Mouse (Mus musculus) c-Kit-positive CD71-negative TER-119-negative erythroid progenitor cells, embryonic 14.5 days (primary cell): ENCODE data around the gene Sprtn.

Experiments
- DNase-seq: peaks from one replicate; pipeline ENCODE4 v3.0.0-alpha.2; 2013; ENCODE audit warnings: low read depth

The Sprtn gene

DNA sequence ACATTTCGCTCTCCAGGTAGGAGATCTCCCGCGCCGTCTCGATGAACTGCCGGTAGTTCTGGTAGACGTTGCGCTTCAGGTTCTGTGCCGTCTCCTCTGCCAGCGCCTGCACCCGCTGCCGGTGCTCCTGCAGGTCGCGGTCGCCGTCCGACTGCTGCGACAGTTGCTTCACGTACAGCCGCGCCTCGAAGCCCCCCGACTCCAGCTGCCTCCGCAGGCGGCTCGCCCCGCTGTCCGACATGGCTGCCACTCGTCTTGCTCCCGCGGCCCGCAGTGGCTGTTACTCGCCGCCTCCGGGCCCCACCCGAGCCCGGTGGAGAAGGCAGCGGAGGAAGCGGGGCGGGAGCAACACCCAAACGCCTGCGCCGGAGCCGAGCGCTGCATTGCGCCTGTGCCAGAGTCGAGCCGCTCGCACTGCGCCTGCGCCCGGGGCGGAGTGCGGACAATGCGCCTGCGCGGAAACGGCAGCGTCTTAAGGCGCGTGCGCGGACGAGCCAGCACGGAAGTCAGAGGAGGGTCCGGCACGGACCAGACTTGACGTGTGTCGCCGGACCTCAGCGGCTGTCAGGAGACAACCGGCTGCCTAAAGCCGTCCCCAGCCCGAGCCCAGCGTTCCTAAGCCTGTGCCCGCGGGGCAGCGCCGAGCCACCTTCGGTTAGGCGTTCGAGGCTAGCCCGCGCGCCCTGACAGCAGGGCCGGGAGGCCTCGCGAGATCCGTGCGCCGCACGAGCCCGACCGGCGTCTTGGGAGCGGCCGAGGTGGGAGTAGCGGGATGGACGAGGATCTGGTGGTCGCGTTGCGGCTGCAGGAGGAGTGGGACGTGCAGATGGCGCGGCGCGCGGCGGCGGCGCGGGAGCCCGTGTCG lies at the start of gene Sprtn, which contains the start of gene Exoc8:
Sprtn (plus strand) TSS at position 501 of the 865 bp plus-strand sequence.
Exoc8 (minus strand) TSS at position 320 of the 865 bp plus-strand sequence.
- DNase-seq = peak; percentile 90

DNA sequence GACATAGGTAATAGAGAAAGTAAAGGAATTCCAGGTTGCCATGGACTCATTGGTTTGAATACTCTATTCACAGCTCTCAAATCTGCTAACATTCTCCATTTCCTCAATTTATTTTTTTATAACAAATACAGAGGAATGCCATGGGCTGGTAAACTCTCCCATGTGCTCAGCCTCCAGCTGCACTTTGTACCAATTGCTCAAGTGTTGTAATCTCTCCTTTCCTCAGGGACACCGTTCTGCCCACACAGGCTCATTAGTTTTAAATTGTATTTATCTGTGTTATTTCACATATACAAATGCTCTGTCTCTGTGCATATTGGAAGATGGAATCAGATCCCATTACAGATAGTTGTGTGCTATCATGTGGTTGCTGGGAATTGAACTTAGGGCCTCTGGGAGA lies 44.2 kb upstream of the Sprtn start:
- DNase-seq = no peak

DNA sequence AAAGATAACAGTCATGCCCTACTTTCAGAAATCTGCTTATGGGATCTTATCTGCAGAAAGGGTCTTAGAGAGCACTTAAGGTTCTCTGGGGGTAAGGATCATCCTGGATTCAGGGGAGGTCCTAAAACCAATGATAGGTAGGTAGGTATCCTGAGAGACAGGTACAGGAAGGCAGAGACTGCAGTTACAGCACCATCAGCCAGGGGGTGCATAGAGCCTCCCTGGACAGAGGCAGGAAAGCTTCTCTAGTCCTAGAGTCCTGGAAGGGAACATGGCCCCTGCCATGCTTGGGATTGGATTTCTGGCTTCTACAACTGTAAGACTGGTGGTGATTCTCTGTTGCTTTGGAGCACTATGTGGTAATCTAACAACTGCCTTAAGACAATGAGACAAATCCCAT lies 38.2 kb upstream of the Sprtn start:
- DNase-seq = no peak

DNA sequence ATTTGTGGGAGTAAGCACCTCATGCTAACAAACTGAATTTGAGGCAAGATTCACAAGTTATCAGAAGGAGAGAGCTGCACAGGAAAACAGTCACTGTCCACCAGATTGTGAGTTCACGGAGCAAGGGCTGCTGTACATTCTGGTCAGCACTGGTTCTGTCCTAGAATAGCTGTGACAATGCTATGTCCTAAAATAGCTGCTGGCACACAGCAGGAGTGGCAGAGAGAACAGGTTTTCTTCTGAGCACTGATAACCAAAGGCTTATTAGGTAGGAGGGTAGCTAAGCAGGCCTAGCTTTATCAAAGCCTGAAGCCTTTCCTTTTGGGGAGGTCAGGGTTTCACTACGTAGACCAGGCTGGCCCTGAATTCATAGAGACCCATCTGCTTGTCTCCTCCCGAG lies 37.5 kb upstream of the Sprtn start:
- DNase-seq = no peak

DNA sequence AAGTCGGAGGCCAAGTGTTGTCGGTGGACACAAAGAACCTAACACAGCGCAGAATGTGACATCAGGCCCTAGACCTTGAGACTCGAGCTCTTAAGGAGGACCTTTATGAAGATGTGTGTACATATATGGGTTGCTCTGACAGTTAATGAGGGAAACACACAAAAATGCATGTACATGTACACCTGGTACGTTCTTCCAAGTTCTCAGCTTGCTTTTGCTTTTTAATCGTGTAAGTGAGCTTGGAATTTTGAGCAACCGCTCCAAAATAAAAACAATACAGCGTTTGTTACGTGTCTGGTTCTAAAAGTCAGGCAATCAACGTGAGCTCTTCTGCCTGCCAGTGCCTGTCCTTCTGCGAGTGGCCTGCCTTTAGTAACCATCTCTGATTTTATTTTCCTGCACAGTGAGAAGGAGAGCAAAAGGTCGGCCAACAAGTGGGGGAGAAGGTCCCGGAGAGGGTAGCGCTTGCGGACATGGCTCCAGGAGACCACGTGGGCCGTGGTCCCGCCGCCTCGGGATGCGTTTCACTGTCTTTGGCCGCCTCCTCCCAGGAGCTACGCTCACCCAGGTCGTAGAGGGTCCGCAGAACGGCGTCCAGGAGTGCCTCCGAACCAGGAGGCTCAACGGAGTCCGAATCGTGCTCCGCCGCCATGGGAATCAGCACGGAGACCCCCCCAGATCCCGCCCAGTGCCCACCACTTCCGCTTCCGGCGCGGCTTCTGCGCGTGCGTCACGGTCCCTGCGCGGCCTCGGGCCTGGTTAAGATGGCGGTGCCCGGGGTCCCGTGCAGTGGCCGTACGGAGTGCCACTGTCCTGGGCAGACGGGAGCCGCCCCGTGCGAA lies 35.1 kb upstream of the Sprtn start, which contains the start of the genes Gnpat and 2810004N23Rik:
Gnpat (plus strand) TSS at position 713 of the 842 bp plus-strand sequence.
2810004N23Rik (minus strand) TSS at position 800 of the 842 bp plus-strand sequence.
- DNase-seq = peak; percentile 86

DNA sequence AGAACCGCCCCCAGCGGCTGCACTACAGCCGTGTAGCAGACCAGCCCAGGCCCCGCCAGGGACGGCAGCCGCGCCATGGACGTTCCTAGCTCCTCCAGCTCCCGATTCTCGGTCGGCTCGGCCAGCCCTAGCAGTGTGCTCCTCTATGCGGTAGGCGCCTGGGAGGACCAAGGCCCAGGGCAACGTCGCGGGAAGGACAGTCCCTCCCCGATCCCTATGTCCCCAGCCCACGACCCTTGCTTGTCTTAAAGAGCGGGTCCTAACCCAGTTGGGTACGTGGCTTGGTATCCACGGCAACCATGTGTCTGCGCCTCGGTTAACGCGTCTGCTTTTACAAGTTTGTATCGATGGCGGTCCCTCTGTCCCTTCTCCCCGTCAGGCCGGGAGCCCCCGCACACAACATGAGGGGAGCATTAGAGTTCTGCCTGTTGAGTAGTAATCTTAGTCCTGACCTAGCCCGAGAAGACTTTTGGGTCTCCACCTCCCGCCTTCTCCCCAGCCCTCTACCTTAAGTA lies 34.5 kb upstream of the Sprtn start:
- no peak for DNase-seq

DNA sequence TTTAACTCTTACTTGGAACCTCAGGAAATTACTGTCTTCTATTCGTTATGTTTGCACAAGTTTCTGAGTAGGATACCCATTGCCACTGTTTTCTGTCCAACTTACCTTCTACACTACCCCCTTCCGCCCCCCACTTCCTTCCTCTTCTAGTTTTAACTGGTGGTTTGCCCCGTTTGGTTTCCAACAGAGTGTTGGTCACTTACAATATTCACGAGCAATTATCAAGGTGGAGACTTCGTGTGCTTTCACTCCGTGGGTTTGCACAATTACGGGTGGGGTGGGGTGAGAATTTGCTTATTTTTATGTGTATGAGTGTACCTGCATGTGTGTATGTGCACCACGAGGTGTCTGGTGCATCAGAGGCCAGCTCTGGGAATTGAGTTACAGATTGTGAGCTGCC lies 34.0 kb upstream of the Sprtn start:
- no peak for DNase-seq

DNA sequence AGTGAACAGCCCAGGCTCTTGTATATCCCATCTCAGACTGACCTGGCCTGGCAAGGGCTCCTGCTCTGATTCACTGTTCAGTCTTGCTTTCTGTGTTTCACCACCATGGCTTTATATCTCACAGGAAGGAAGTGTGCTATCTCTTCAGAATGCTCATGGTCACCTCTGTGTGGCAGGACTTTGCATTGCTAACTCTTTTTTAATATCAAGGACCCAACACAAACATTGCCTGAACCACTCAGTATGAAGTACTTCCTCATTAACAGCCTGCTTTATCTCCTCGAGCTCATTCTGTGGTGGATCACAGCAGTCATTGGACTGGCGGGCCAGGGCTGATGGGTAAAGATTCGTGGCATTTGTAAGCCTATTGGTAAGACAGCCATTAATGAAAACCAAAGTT lies 31.0 kb upstream of the Sprtn start:
- DNase-seq = no peak

DNA sequence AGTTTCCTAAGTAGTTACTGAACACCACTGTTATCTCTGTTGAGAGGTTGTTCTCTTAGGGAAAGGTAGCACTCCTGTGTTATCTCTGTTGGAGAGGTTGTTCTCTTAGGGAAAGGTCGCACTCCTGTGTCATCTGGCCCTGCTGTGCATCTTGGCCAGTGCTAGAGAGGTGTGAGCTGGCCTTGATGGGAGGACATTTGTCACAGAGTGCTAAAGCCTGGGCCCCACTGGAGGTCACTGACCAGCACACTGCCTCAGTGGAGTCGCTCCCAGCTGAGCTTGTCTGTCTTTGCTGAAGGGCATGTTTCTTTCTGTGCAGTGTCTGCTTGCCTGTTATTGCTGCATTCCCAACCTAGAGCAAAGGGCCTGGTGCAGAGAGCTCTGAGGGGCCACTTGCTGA lies 30.6 kb upstream of the Sprtn start:
- DNase-seq = no peak

DNA sequence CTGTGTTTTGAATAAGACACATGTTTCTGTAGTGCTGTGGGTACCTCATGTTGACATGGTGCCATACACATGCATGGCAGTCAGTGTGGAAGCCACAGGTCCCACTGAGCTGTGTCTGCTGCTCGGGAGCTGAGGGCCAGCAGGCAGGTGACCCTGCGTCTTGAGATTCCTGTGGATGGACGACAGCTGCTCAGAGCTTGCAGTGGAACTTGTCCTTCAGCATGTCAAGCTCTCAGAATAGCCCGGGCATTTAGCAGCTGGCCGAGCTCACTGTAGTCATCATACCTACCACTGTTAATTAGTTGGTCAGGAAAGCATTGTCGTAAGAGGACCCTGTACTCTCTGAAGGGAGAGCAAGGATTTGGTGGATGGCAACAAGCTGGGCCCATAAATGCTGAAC lies 28.0 kb upstream of the Sprtn start:
- no peak for DNase-seq

DNA sequence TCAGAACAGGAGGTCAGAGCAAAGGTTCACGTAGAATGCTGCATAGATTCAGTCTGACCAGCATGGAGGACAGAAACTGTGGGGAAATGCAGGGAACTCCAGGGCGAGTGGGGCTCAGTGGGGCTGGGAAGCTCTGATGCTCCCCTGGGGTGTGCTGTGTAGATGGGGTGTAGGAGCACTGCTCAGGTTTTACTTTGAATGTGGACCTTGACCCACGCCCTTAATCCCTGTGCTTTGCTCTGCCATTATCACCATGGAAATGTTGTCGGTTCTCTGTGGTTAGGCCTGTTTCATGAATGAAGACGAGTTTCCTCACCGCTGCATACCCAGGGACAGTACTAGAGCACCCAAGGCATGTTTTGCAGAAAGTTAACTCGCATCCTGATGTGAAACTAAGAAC lies 26.2 kb upstream of the Sprtn start:
- no peak for DNase-seq

DNA sequence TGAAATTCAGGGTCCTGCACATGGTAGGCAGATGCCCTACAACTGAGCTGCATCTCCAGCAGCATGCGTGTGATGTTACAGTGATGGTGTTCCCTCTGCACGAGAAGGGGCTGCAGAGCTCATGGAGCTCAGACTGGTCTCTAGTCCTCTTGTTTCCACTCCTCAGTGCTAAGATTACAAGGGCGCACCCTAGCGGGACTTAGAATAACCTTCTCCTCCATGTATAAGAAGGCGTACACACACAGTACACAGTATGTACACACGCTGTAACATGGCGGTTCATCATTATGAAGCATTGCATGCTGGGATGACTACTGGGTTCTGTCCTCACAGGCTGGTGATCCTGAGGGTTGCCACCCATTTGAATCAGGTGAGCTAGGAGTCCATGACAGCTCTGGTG lies 25.6 kb upstream of the Sprtn start:
- no peak for DNase-seq

DNA sequence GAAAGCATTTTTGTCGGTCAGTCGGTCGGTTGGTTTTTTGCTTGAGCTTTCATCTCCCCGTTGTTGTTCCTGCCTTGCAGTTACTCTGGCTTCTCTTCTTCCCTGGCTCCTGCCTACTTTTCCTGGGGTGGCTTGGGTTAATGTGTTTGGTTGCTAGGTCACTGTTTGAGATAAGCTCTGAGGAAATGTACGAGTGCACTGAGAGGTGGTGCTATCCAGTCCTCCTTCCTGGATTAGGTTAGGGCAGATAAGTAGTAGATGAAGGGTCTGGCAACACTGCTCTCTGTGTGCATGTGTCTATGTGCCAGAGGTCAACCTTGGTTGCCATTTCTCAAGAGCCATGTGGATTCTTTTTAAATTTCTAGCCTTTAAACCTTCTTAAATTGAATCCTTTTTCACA lies 25.0 kb upstream of the Sprtn start:
- DNase-seq = no peak

DNA sequence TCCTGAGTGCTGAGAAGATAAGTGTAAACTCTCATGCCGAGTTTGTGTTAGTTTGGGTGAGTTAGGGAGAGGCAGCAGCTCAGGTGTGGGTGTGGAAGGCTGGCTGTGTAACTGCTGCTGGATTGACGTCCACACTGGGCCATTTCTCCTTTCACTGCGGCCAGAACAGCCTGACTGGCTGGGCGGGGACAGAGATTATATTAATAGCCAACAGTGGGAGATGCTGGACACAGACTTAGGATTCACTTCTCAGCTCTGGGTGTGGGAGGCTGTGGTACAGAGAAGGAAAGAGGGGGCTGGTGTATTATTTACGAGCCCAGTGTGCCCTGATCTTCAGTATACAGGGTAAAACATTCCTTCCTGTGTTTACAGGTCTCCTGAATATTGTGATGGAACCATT lies 19.5 kb upstream of the Sprtn start:
- DNase-seq = no peak

DNA sequence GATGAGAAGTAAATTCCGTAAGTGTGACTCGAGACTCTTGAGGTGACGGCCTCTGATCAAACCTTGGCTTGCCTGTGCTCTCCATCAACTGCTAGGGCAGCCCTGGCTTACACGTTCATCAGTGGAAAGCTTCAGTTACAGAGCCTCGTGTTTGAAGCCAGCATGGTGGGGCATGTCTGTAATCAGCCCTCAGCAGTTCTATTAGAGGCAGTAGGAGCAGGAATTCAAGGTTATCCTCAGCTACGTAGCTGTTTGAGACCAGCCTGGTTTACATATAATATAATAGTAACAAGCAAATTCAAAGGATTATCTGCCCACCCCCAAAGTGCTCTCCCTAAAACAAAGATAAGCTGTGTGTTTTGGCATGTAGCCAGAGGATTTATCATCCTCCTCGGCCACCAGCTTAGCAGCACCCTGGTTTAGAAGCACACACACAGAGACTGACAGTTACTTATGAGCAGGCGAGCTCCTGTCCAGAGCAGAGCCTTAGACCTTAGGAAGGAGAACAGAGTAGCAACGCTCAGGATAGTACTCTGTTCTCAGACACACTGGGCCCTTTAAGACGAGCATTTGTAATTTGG lies 18.6 kb upstream of the Sprtn start:
- DNase-seq = no peak

DNA sequence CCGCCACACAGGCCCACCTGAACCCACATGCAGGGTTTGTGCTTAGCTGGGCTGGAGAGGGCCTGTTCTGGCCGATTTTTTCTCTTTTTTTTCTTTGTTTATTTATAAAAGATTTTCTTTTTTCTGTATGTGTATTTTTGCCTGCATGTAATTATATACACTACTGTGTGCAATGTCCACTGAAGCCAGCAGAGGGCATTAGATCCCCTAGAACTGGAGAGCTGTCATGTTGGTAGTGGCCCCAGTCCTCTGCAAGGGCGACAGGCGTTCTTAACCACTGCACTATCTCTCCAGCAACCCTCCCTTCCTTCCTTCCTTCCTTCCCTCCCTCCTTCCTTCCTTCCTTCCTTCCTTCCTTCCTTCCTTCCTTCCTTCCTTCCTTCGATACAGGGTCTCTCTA lies 9.3 kb upstream of the Sprtn start:
- no peak for DNase-seq

DNA sequence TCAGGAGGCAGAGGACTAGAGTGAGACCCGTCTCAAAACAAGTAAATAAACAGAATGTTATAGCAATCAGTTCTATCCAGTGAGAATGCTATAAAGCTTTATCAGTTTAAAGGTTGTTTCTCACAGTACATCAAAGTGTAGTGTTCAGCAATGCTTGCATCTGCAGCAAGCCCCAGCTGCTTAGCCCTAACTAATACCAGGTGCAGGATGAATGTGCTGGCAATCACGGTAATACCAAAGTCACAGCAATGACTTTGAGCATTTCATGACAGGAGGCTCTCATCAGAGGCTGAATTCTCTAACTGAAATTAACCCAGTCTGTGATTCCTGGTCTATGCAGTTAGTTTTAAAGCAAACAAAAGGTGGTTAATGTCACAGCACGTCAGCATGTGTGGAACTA lies 5.1 kb upstream of the Sprtn start:
- DNase-seq = no peak

DNA sequence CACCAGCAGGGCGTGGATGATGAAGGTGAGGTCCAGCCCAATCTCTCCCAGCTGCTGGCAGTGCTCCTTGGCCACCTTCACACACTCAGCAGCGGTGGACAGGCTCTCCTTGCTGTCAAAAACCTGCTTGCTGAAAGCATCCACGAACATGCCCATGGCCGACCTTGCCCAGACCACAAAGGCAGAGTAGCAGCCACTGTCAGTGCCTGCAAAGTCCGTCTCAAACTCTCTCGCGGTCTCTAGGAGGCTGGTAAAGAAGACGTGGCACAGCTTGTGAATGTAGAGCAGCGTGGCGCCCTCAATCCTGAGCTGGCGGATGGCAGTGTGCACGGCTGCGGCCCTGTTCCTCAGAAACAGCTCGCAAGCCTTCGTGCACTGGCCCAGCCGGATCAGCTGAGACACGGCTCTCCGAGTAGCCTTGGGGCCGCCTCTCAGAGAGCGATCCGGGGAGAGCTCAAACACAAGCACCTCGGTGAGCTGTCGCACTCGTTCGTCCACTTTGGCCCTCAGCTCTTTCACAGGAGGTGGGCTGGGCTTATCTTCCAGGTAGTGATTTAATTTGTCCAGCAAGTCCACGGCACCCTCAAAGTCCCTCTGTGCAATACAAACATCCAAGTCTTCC lies 1.6 kb upstream of the Sprtn start:
- no peak for DNase-seq

DNA sequence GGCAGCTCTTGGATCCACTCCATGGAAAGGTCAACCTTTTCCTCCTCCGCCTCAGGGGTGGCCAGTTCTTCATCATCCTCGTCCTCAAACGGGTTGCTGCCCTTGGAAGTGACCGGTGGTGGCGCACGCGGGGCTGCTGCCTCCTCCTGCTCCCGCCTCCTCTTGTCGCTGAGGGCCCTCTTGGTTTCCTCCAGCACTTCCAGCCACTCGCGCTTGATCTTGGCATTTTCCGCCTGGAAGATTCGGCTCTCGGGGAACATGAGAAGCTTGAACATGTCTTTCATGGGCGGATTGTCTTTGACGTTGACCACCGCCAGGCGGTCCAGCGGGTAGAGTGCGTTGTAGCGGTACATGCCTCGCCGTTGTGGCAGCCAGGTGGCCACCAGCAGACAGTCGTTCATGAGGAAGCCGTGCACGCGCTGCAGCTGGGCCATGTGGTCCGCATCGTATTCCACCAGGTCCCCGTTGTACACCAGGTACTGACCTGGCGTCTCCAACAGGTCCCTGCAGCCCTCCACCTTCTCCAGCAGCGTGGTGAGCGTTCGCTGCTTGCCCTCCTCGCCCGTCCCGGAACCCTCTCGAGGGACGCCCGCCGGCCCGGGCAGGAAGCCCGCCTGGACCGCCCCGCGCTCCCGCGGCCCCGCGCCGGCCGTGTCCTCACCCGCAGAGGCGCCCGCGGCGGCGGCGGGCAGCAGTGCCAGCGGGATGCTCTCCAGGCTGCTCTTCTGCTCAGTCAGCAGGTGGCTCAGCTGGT lies 877 bp upstream of the Sprtn start:
- DNase-seq = peak; percentile 30

DNA sequence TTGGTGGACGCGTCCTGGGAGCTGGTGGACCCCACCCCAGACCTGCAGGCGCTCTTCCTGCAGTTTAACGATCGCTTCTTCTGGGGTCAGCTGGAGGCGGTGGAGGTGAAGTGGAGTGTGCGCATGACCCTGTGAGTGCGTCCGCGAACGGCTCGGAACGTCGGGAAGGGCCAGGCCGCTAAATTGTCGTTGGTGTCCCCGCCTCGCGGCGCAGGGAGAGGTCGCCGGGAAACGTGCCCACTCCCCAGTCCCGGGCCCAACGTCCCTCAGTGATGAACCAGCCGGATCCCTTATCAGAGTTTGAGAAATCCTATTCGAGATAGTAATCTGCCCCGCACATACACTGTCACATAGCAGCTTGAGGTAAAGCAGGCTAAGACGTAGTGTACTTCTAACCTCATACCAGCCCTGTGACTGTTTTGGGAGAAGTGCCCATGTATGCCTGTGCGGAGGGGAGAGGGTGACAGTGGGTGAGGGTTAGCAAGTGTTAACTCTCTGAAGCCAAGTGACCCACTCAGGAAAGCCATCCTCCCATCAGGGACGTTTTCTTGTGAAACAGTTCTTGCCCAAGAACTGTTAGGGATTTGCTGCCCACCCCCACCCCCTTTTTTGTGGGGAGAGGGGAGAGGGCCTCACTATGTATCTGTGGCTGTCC lies 692 bp downstream of the Sprtn start:
- DNase-seq = no peak

DNA sequence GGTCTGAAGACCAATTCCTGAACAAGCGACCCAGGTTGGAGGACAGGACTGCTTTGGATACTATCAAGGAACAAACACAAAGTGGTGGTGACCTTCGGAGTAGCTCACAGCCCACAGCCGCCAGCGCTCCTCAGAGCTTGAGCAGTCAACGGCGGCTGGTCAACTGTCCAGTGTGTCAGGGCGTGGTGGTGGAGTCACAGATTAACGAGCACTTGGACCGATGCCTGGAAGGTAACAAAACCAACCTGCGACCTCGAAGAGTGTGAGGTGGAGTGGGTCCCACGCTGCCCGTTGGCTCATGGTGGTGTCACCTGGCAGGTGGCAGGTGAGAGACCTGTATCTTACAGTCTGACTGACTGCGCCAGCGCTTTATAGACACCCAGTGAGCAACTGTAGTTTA lies 5.5 kb downstream of the Sprtn start:
- DNase-seq = no peak
